Mouse (Mus musculus) gastrocnemius, postnatal 4 days (tissue): ENCODE data around the gene Ccl28. TPM values are rescaled to one million over a fixed set of nuclear protein-coding genes. Genes with fewer than 3 reads are reported as not detected.

Experiments
- total RNA-seq, 2 experiments: library from RNA; stranded (reverse); gene quantifications; 2 replicates each; pipeline ENCODE4 v1.2.3; 2021

Gene Ccl28
- total RNA-seq, 2 experiments from 2014 or later, result 0.10 to 0.31 TPM

Other genes starting within 250 kb of the Ccl28 start
- 100 to 1,000 TPM in 1 of 2 experiments, 10 to 100 TPM in 1; 97.7 to 101 TPM for gene Paip1, start 195.2 kb upstream of the Ccl28 start, total RNA-seq
- gene 4833420G17Rik, start 161.1 kb upstream of the Ccl28 start, total RNA-seq, result 10 to 100 TPM; 14.3 to 17.7 TPM
- 10 to 100 TPM in 1 of 2 experiments, 1 to 10 TPM in 1; 6.0 to 11.7 TPM for gene Tmem267, start 135.8 kb upstream of the Ccl28 start, total RNA-seq
- under 1 TPM; 0.74 to 0.88 TPM for gene 3110070M22Rik, start 135.4 kb upstream of the Ccl28 start, total RNA-seq
- gene Hmgcs1, start 66.6 kb downstream of the Ccl28 start, total RNA-seq, result 10 to 100 TPM; 80.8 to 92.4 TPM
- gene Nim1k, start 132.1 kb downstream of the Ccl28 start, total RNA-seq, result 1 to 10 TPM; 1.9 to 2.0 TPM
- gene Zfp131, start 167.1 kb downstream of the Ccl28 start, total RNA-seq, result 10 to 100 TPM; 20.7 to 27.6 TPM
- gene AF067063, start 206.4 kb downstream of the Ccl28 start, total RNA-seq, result not detected
- gene D13Ertd608e, start 212.2 kb downstream of the Ccl28 start, total RNA-seq, result not detected